Mouse (Mus musculus): ENCODE data around the gene Arl6ip5. TPM values are rescaled to one million over a fixed set of nuclear protein-coding genes. Genes with fewer than 3 reads are reported as not detected.
"Not testable (repeated sequence)": the region's sequence is repeated elsewhere in the genome, so short reads cannot be mapped to it uniquely, and the experiment has no call there.

The Arl6ip5 gene
- polyA plus RNA-seq, 1 experiment from 2014 or later: 29.0 TPM

GRCm38 (mm10) chr6:97252086-97252485 is 41.6 kb downstream of the Arl6ip5 start:
- Histone ChIP-seq H3K4me3 (ENCODE audit: low read depth, low read length) (no peak overlapping the region), H3K9ac (replicated peaks; ENCODE audit: low read depth, low read length) (no peak overlapping the region), H3K9me3 (ENCODE audit: control insufficient read depth, low read depth, low read length) (no peaks in the 10 kb centered on the region), H3K4me2 (replicated peaks; ENCODE audit: low read depth, low read length) (no peak overlapping the region), H3K27ac (ENCODE audit: low read length) (no peak overlapping the region), H3K4me1 (ENCODE audit: control insufficient read depth, insufficient read depth, low read length) (no peaks in the 10 kb centered on the region), H3K27me3 (ENCODE audit: control insufficient read depth, insufficient read depth, low read length) (no peaks in the 10 kb centered on the region), H3K36me3 (ENCODE audit: control insufficient read depth, insufficient read depth, low read length) (no peaks in the 10 kb centered on the region)
- 25% methylated on average over 5 of the region's 5 CpGs for WGBS
- ATAC-seq (ENCODE audit: insufficient number of reproducible peaks, insufficient read depth, low FRiP score, low read depth): no peak

GRCm38 (mm10) chr6:97252711-97253221 is 42.3 kb downstream of the Arl6ip5 start, which contains the start of gene Lmod3:
Lmod3 (minus strand) TSS chr6:97252759.
- Histone ChIP-seq H3K27me3 (ENCODE audit: control insufficient read depth, insufficient read depth, low read length) (no peaks in the 10 kb centered on the region), H3K4me1 (ENCODE audit: control insufficient read depth, insufficient read depth, low read length) (no peaks in the 10 kb centered on the region), H3K4me2 (replicated peaks; ENCODE audit: low read depth, low read length) (no peak within 1 kb of the TSS), H3K9ac (replicated peaks; ENCODE audit: low read depth, low read length) (no peak within 1 kb of the TSS), H3K36me3 (ENCODE audit: control insufficient read depth, insufficient read depth, low read length) (no peaks in the 10 kb centered on the region), H3K9me3 (ENCODE audit: control insufficient read depth, low read depth, low read length) (no peaks in the 10 kb centered on the region), H3K27ac (ENCODE audit: low read length) (no peak within 1 kb of the TSS), H3K4me3 (ENCODE audit: low read depth, low read length) (no peak within 1 kb of the TSS)
- no peak for ATAC-seq (ENCODE audit: insufficient number of reproducible peaks, insufficient read depth, low FRiP score, low read depth)
- 12% methylated on average over 9 of the region's 9 CpGs for WGBS

GRCm38 (mm10) chr6:97258489-97258888 is 48.0 kb downstream of the Arl6ip5 start:
- no peaks in the 10 kb centered on the region for H3K27me3 ChIP-seq (ENCODE audit: control insufficient read depth, insufficient read depth, low read length)
- no peaks in the 10 kb centered on the region for H3K4me1 ChIP-seq (ENCODE audit: control insufficient read depth, insufficient read depth, low read length)
- 74% methylated on average over 1 of the region's 1 CpGs for WGBS
- H3K27ac ChIP-seq (ENCODE audit: low read length): no peak overlapping the region
- no peak overlapping the region for H3K9ac ChIP-seq (replicated peaks; ENCODE audit: low read depth, low read length)
- no peak overlapping the region for H3K4me3 ChIP-seq (ENCODE audit: low read depth, low read length)
- ATAC-seq (ENCODE audit: insufficient number of reproducible peaks, insufficient read depth, low FRiP score, low read depth): no peak
- H3K36me3 ChIP-seq (ENCODE audit: control insufficient read depth, insufficient read depth, low read length): no peaks in the 10 kb centered on the region
- no peaks in the 10 kb centered on the region for H3K9me3 ChIP-seq (ENCODE audit: control insufficient read depth, low read depth, low read length)
- no peak overlapping the region for H3K4me2 ChIP-seq (replicated peaks; ENCODE audit: low read depth, low read length)

- not testable (repeated sequence) for H3K4me2 ChIP-seq (replicated peaks; ENCODE audit: low read depth, low read length); H3K9me3 ChIP-seq (ENCODE audit: control insufficient read depth, low read depth, low read length); H3K27ac ChIP-seq (ENCODE audit: low read length); ATAC-seq (ENCODE audit: insufficient number of reproducible peaks, insufficient read depth, low FRiP score, low read depth); H3K36me3 ChIP-seq (ENCODE audit: control insufficient read depth, insufficient read depth, low read length); H3K4me3 ChIP-seq (ENCODE audit: low read depth, low read length); H3K27me3 ChIP-seq (ENCODE audit: control insufficient read depth, insufficient read depth, low read length); H3K4me1 ChIP-seq (ENCODE audit: control insufficient read depth, insufficient read depth, low read length); H3K9ac ChIP-seq (replicated peaks; ENCODE audit: low read depth, low read length)
- 82% methylated on average over 2 of the region's 2 CpGs for WGBS
These were observed 49.4 kb downstream of the Arl6ip5 start for GRCm38 (mm10) chr6:97259926-97260325.

GRCm38 (mm10) chr6:97262229-97262628 is 51.7 kb downstream of the Arl6ip5 start:
- WGBS: 68% methylated on average over 4 of the region's 4 CpGs
- Histone ChIP-seq H3K4me1 (ENCODE audit: control insufficient read depth, insufficient read depth, low read length) (no peaks in the 10 kb centered on the region), H3K27me3 (ENCODE audit: control insufficient read depth, insufficient read depth, low read length) (no peaks in the 10 kb centered on the region), H3K36me3 (ENCODE audit: control insufficient read depth, insufficient read depth, low read length) (no peaks in the 10 kb centered on the region), H3K27ac (ENCODE audit: low read length) (no peak overlapping the region), H3K9me3 (ENCODE audit: control insufficient read depth, low read depth, low read length) (no peaks in the 10 kb centered on the region), H3K4me3 (ENCODE audit: low read depth, low read length) (no peak overlapping the region), H3K9ac (replicated peaks; ENCODE audit: low read depth, low read length) (no peak overlapping the region), H3K4me2 (replicated peaks; ENCODE audit: low read depth, low read length) (no peak overlapping the region)
- ATAC-seq (ENCODE audit: insufficient number of reproducible peaks, insufficient read depth, low FRiP score, low read depth): no peak

GRCm38 (mm10) chr6:97263750-97264149 is 53.3 kb downstream of the Arl6ip5 start:
- H3K4me1 ChIP-seq (ENCODE audit: control insufficient read depth, insufficient read depth, low read length); H3K4me2 ChIP-seq (replicated peaks; ENCODE audit: low read depth, low read length); H3K27ac ChIP-seq (ENCODE audit: low read length); H3K36me3 ChIP-seq (ENCODE audit: control insufficient read depth, insufficient read depth, low read length); ATAC-seq (ENCODE audit: insufficient number of reproducible peaks, insufficient read depth, low FRiP score, low read depth); H3K9ac ChIP-seq (replicated peaks; ENCODE audit: low read depth, low read length); H3K27me3 ChIP-seq (ENCODE audit: control insufficient read depth, insufficient read depth, low read length); H3K4me3 ChIP-seq (ENCODE audit: low read depth, low read length); H3K9me3 ChIP-seq (ENCODE audit: control insufficient read depth, low read depth, low read length): not testable (repeated sequence)

- H3K4me2 ChIP-seq (replicated peaks; ENCODE audit: low read depth, low read length): no peak overlapping the region
- H3K27me3 ChIP-seq (ENCODE audit: control insufficient read depth, insufficient read depth, low read length): no peaks in the 10 kb centered on the region
- H3K4me1 ChIP-seq (ENCODE audit: control insufficient read depth, insufficient read depth, low read length): no peaks in the 10 kb centered on the region
- no peak overlapping the region for H3K4me3 ChIP-seq (ENCODE audit: low read depth, low read length)
- no peaks in the 10 kb centered on the region for H3K9me3 ChIP-seq (ENCODE audit: control insufficient read depth, low read depth, low read length)
- 58% methylated on average over 8 of the region's 8 CpGs for WGBS
- H3K36me3 ChIP-seq (ENCODE audit: control insufficient read depth, insufficient read depth, low read length): no peaks in the 10 kb centered on the region
- H3K9ac ChIP-seq (replicated peaks; ENCODE audit: low read depth, low read length): no peak overlapping the region
- ATAC-seq (ENCODE audit: insufficient number of reproducible peaks, insufficient read depth, low FRiP score, low read depth): no peak
- no peak overlapping the region for H3K27ac ChIP-seq (ENCODE audit: low read length)
These were observed 54.8 kb downstream of the Arl6ip5 start for GRCm38 (mm10) chr6:97265240-97265639.

GRCm38 (mm10) chr6:97265705-97266104 is 55.2 kb downstream of the Arl6ip5 start:
- 62% methylated on average over 3 of the region's 3 CpGs for WGBS
- H3K9me3 ChIP-seq (ENCODE audit: control insufficient read depth, low read depth, low read length): no peaks in the 10 kb centered on the region
- ATAC-seq (ENCODE audit: insufficient number of reproducible peaks, insufficient read depth, low FRiP score, low read depth): no peak
- no peaks in the 10 kb centered on the region for H3K4me1 ChIP-seq (ENCODE audit: control insufficient read depth, insufficient read depth, low read length)
- H3K4me3 ChIP-seq (ENCODE audit: low read depth, low read length): no peak overlapping the region
- no peaks in the 10 kb centered on the region for H3K27me3 ChIP-seq (ENCODE audit: control insufficient read depth, insufficient read depth, low read length)
- H3K9ac ChIP-seq (replicated peaks; ENCODE audit: low read depth, low read length): no peak overlapping the region
- H3K4me2 ChIP-seq (replicated peaks; ENCODE audit: low read depth, low read length): no peak overlapping the region
- H3K27ac ChIP-seq (ENCODE audit: low read length): no peak overlapping the region
- no peaks in the 10 kb centered on the region for H3K36me3 ChIP-seq (ENCODE audit: control insufficient read depth, insufficient read depth, low read length)

- H3K36me3 ChIP-seq (ENCODE audit: control insufficient read depth, insufficient read depth, low read length): no peaks in the 10 kb centered on the region
- no peaks in the 10 kb centered on the region for H3K27me3 ChIP-seq (ENCODE audit: control insufficient read depth, insufficient read depth, low read length)
- no peaks in the 10 kb centered on the region for H3K4me1 ChIP-seq (ENCODE audit: control insufficient read depth, insufficient read depth, low read length)
- 61% methylated on average over 4 of the region's 4 CpGs for WGBS
- no peak overlapping the region for H3K4me3 ChIP-seq (ENCODE audit: low read depth, low read length)
- no peaks in the 10 kb centered on the region for H3K9me3 ChIP-seq (ENCODE audit: control insufficient read depth, low read depth, low read length)
- no peak overlapping the region for H3K9ac ChIP-seq (replicated peaks; ENCODE audit: low read depth, low read length)
- no peak overlapping the region for H3K4me2 ChIP-seq (replicated peaks; ENCODE audit: low read depth, low read length)
- H3K27ac ChIP-seq (ENCODE audit: low read length): no peak overlapping the region
- no peak for ATAC-seq (ENCODE audit: insufficient number of reproducible peaks, insufficient read depth, low FRiP score, low read depth)
These were observed 56.2 kb downstream of the Arl6ip5 start for GRCm38 (mm10) chr6:97266661-97267060.

All from stomach, embryonic 14.5 days (tissue).